Mouse (Mus musculus): ENCODE measurements around the gene Dpep2nb.
"Not testable (repeated sequence)": the region's sequence is repeated elsewhere in the genome, so short reads cannot be mapped to it uniquely, and the experiment has no call there.

Gene Dpep2nb

DNA sequence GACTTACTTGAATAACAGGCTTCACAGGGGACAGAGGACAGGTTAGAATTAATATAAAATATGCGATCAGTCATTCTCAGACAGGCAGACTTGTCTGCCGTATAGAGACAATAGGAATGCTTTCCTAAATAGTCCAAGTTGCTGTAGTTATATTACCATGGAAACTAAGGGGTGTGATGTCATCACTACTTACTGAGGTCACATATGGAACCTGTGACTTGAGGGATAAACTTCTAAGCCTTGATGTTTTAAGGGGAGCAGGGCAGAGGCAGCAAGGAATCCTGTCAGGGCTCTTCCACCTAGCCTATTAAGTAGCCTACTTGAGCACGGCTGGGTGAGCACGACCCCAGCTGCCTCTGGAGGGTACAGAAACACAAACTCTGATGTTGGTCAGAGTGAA, at the start of gene Dpep2nb:
Gene Dpep2nb, minus strand, starts transcription at position 101 of the 400 bp plus-strand sequence.
- no peak for DNase-seq (ENCODE audit: low spot score)

DNA sequence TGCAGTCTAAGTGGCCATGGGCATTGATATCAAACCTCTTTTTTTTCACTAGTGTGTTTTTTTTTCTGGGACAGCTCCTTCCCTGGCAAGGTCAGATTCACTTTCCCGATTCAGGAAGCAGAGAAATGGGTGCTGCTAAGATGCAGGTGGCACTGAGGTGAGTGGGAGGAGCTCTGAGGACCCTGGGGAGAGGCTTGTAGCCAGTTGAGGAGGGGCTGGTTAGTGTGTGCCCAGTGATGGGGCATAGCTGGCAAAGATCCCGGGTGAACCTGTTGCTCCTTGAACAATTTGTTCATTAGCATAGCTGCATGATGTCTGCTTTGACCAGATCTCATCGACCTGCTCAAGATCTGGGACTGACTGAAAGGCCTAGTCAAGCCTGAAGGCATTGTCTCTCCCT, 49.3 kb upstream of the Dpep2nb start:
- peak; percentile 46 for DNase-seq (ENCODE audit: low spot score)

DNA sequence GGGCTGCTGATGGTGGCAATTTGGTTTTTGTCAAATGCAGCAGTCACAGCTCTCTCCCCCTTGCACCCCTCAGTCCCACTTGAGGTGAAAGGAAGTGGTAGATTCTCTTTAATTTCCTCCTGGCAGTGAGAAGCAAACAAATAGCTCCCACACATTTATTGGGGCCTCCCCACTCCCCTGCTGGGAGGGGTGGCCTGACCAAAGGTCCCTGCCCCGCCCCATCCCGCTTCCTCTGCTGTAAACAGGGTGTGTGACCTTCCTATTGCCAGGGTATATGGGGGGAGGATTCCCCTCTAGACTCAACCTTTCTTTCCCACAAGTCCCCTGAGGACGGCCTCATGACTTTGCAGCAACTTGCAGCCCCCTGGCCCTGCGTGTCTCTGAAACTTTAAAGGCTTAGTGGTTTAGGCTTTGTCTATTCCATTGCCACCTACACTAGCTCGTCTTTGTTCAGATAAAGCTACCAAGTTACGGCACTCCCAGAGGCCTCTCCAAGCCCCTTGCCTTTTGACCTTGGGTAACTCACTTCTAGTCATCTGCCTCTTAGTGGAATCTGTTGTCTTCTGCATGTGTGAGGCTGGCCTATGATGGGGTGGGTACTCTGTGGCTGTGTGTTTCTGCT, 48.5 kb upstream of the Dpep2nb start:
- DNase-seq (ENCODE audit: low spot score), result no peak

DNA sequence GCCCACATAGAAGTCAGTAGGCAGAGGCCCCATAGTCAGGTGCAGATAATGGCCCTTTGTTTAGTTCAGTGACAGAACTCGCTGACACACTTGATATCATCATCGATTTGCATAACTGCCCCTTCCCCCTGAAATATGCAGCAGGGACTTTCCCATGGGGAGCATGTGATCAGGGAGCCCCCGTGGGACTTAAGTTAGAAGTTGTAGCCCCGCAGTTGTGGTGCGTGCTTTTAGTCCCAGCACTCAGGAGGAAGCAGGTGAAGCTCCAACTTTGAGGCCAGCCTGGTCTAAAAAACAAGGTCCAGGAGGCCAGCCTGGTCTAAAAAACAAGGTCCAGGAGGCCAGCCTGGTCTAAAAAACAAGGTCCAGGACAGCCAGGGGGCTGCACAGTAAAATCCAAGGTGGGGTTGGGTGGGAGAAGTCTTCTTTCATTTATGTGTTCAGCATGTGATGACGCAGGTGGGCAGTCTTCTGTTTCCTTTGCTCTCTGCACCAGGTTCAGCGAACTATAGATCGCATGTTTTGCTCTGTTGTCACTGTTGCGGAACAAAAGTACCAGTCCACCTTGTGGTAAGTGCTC, 46.8 kb upstream of the Dpep2nb start:
- DNase-seq (ENCODE audit: low spot score), result no peak

DNA sequence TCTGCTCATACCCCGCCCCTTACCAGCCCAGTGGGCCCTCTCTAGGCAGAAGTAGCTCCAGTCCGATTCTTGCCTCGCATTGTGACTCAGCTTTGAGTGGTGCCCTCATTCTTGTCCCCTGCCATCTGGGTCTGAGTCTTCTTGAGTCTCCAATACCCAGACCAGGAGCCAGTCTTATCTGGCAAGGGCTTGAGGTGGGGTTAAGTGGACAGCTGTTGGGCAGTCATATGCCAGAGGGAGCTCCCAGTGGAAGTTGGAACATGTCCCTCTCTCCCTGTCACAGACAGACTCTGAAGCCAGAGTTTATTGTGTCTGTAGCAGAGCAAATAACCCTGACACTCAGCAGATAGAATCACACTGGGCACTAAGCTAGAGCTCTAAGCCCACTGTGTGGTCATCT, 45.3 kb upstream of the Dpep2nb start:
- no peak for DNase-seq (ENCODE audit: low spot score)

DNA sequence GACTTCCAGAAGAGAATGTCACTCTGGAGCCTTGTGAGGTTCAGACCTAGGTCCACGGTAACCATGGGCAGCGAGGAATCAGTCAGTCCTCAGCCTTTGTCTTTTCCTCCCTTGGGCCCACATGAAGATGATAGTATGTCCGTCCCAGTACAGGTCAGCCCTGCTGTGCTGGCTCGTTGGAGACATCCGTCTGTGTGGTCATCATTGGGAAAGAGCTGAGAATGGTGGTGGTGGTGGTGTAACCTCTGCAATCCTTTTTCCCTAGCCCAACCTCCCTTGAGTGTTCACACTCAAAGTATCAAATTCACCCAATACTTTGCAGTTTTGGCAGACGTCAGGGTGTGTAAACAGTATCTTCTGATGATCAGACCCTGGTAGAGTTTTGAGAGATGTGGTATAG, 44.1 kb upstream of the Dpep2nb start:
- no peak for DNase-seq (ENCODE audit: low spot score)

DNA sequence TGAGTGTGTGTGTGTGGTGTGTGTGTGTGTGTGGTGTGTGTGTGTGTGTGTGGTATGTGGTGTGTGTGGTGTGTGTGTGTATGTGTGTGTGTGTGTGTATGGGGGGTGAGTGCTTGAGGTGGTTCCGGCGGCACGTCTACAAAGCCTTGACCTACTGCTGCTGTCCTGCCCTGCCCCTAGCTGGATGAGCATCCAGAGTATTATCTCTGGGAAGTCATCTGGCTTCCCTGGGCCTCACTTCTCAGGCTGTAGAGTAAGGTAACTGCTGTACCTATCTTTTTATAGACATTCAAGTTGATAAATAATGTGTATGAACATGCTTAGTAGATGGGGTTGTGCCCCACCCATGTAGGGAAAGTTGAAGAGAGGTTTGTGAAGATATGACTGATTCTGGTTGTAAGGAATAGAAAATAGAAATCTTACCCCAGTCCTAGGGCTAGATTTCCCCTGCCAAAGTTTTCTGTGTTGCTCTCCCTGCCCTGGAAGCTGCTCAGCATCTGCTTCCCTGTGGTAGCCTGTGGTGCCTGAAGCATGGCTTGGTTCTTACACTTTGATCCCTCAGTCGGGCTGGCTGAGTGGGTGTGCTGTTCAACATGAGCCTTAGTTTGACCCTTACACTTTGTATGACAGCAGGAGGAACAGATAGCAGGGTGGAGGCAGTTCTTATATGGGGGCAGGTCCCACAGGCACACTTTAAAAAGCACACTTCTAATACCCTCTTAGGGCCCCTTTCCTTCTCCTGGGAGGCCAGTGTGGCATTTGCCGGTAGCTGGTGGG, 42.3 kb upstream of the Dpep2nb start:
- DNase-seq (ENCODE audit: low spot score), result no peak

DNA sequence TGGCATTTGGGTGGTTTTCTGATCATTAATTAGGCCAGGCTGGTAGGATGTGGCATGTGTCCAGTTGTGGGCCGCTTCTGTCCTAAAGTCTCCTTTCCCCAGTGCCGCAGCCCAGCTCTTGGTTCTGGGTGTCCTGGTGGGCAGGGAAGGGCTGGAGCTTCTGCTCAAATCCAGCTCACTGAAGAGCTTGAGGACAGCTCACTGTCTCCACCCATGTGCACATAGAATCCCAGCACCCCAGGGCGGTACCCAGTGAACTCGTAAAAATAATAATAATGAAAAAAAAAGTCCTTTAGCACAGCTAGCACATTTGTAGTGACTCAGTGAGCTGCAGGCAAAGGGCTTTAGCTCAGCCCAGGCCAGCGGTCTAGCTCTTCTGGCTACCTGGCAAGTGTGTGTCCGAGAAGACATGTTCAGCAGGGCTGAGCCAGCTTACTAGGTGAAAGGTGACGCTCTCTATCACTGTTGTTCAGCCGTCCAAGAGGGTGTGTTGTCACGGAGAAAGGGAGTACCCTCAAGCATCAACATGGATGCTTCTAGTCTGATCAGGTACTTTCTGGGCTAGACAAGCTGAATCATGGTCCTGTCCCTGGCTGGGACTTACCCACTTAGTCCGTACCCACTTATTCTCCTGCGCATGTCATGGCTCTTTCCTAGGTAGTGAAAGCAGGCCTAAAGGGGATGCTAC, 41.2 kb upstream of the Dpep2nb start:
- DNase-seq (ENCODE audit: low spot score), result no peak

DNA sequence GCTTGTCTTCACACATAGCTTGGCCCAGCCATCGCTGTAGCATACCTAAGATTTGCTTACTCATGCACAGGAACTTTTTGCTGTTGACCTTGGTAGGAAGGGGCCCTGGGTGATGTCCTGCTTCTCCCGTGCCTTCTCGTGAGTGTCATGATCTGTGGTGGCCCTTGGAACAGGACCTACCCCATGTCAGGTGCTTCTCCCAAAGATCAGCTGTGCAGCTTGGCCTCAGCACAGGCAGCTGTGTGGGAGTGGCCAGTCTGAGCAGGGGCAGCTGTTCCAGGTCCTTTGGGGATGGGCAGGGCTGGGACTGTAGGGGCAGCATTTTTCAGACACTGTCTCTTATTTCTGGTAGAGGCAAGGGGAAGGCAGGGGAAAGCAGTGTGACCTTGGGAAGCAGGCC, 38.4 kb upstream of the Dpep2nb start:
- no peak for DNase-seq (ENCODE audit: low spot score)

DNA sequence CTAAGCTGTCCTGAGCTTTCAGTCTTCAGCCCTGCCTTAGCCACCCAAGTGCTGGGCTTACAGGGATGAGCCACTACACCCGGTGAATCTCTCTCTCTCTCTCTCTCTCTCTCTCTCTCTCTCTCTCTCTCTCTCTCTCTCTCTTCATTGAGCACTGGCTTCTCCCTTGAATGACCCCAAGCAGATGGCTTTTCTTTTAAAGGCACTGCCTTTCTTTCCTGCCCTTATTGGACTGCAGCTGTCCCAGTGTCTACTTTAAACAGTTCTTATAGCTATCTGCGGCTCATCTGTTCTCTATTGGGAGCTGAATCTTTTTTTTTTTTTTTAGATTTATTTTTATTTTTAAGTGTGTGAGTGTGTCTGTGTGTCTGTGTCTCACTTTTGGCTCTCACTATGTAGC, 37.3 kb upstream of the Dpep2nb start:
- DNase-seq (ENCODE audit: low spot score), result no peak

DNA sequence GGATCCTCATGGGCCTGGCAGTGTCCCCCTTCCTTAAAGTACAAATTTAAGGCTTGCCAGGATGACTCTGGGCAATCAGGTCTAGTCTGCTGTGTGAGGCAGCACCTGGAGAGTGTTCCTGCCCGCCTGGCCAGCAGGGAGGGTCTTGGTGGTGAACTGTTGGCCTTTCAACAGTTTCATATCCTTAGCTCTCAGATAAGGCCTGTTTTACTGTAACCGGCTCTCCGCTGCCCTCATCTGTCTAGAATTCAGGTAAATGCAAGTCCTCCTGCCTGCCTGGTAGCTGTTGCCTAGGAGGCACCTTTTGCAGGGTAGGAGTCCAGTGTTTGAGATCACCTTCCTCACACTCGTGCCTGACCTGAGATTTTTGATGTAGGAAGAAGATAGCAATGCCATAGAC, 34.4 kb upstream of the Dpep2nb start:
- DNase-seq (ENCODE audit: low spot score), result no peak

DNA sequence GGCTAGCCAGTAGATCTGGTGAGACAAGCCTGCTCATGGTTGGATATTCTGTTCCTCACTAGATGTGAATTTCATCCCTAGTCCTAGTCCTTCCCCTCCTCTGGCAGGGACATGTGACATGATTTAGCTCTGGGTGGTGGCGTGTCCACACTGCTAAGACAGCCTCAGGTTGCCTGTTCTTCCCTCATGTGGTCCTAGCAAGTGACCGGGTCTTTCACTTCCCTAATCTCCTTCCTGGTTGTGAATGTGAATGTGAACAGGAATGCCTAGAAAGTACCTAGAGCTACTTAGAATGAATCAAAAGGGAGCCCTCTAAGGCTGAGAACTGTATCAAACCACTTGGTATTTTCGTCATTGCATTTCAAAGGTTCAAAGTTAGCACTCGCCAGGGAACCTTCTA, 33.8 kb upstream of the Dpep2nb start:
- no peak for DNase-seq (ENCODE audit: low spot score)

DNA sequence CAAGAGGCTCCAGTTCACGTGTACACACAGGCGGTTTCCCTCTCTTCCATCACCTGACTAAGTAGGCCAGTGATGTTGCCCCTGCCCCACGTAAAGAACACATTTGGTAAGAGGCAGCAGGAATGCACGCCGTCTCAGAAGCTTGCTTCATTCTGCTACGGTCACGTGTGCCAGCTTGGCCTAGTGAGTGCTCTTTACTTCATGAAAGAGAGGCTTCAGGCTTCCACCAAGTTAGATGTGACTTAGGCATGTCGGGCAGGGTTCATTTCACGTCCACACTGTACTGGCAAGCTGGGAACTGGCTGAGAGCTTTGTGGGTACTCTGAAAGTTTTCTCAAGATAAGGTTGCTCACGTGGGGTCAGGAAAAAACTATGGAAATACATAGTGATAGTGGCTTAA, 32.9 kb upstream of the Dpep2nb start:
- DNase-seq (ENCODE audit: low spot score), result no peak

DNA sequence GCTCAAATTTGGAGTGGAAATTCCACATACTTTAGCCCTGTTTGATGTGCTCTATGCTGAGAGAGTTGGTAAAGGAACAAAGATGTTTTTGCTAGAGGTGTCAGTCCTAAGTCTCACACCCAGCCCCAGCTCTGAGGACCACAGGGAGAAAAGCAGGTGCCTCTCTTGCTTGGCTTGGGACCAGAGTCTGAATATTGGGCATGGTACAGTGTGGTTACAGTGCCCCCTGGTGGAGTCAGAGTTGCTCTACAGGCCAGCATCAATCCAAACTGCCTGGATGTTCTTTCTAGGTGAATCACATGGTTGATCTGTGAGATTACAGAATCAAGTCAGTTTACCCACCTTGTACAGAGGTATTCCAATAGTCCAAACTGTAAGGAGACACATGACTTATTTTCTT, 16.7 kb upstream of the Dpep2nb start:
- DNase-seq (ENCODE audit: low spot score), result peak; percentile 37

DNA sequence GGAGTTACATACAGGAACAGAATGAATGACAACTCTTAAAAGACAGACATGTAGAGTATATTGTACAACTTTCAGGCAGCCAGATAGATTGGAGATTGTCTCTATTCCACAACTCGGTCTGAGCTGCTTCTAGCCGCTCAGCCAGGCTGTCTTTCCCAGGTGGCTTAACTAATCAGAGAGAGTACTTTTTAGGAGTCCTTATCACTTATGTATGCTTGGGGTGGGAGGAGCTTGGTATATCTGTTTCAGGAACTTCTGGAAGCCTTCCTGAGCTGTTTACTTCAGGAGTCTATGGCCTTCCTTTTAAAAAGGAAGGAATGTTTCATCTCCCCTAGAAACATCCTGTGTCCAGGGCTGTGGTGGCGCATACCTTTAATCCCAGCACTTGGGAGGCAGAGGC, 12.3 kb upstream of the Dpep2nb start:
- no peak for DNase-seq (ENCODE audit: low spot score)

DNA sequence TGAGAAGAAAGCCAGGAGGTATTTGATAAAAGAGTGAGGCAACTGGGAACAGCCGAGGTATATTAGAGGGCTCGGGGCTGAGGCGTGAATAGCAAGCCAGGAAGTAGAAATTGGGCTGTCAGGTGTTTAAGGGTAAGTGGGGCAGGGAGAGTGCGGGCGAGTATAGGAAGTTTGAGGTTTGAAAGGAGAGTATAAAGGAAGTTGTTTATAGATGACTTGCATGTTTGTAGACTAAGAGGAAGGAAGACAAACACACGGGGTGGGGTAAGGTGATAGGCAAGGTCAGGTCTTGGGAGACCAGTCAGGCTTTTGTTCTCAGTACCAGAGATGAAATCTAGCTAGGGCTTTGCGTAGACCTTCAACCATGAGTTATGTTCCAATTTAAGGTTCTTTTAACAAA, 11.4 kb upstream of the Dpep2nb start:
- DNase-seq (ENCODE audit: low spot score), result no peak

DNA sequence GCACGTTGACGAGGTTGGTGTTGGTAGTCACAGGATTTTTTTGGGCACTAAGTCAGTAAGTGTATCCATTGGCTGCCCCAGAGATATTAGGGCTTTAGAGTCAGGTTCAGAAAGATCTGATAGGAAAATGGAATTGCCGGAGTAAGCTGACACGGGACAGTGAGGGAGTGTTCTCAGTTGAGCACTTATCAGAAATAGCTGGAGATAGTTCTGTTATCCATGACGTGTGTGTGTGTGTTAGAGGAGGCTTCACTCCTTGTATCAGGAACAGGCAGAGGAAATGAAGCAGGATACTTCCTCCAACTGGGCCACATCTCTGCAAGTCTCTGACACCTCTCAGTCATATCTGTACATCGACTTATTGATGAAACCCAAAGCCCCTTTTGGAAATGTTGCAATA, 10.5 kb upstream of the Dpep2nb start:
- DNase-seq (ENCODE audit: low spot score), result no peak

DNA sequence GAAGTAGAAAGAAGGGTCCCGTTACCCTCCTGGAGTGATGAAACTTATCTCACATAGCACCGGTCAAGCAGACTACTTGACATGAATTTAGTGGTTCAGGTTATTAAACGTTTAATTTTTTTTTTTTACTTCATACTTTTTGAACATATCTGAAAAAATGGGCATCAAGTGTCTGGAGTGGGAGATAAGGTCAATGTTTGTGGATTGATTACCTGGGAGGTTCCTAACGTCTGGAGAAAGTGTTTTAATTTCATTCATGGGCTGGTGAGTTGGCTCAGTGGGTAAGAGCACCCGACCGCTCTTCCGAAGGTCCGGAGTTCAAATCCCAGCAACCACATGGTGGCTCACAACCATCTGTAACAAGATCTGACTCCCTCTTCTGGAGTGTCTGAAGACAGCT, 6.4 kb upstream of the Dpep2nb start:
- DNase-seq (ENCODE audit: low spot score), result not testable (repeated sequence)

DNA sequence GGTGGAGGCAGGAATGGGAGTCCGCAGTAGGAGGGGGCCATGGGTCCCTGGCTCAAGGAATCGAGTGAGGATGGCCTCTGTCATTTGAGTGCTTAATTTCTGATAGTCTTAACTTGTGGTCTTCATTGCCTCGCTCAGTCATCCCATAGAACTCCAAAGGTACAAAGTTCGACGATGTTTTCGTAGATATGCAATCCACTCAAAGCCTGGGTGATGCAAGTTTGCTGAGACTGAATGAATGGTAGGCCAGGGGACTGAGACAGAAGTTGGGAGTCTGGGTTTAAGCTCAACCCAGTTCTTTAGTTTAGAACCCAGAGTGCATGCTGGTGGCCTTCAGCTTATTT, 5.8 kb upstream of the Dpep2nb start, which contains the start of gene Ddx28:
Gene Ddx28, minus strand, starts transcription at position 240 of the 344 bp plus-strand sequence.
- DNase-seq (ENCODE audit: low spot score), result no peak

DNA sequence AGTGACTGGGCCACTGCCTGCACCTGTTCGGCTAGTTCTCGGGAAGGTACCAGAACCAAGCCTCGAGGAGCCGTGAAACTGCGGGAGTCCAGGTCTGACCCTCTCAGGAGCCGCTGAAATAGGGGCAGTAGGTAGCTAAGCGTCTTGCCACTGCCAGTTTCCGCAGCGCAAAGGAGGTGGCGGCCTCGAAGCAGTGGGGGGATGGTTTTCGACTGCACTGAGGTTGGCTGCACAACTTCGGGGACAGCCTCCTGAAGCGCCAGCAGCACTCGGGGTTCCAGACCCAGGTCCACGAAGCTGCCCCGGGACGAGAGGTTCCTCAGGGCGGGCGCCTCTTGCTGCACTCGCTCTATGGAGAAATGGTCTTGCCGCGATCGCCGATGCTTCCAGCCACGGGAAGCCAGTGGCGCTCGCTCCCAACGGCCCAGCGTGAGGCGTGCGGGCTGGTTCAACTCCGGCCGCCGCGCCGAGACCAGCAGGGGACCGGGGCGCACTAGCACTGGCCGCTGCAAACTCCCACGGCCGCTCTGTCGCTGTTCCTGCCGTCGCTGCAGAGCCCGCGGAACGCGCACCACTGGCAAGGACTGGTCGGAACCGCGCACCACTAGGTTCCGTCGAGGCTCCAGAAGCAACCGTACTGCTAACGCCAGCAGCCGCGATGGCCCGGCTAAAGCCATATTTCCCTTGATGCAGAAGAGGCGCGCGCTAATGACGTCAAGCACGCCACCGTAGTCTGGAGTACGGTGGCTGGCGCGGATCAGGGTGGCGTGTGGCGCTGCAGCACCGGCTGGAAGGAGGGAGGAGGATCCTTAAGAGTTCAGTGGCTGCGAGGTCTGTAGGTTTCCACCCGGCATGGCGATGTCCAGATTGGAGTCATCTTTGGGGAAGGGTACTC, 5.2 kb upstream of the Dpep2nb start:
- DNase-seq (ENCODE audit: low spot score), result peak; percentile 90

DNA sequence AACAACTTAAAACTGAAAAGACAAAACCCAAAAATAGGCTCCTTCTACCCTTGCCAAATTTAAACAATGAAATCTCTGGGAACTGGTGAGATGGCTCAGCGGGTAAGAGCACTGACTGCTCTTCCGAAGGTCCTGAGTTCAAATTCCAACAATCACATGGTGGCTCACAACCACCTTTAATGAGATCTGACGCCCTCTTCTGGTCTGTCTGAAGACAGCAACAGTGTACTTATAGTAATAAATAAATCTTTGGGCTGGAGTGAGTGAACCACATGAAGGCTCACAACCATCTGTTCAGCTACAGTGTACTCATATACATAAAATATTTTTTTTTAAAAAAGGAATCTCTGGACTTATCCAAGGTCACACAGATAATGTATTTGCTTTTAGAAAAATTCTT, 2.1 kb upstream of the Dpep2nb start:
- not testable (repeated sequence) for DNase-seq (ENCODE audit: low spot score)

DNA sequence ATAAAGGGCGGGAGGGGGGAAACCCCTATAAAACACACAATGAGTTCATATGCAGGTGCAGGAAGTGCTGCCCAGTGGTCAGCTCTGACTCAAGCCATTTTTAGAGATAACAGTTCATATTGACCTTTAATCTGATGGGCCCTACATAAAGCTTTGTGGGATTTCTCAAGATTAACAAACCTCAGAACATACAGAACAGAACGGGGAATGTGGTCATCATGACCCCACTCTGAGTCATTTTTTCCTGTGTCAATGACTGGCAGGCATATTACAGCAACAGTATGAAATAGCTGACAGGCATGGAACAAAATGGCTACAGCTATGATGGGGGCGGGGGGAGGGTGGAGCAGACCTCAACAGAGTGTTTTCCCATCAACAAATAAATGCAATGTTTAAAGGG, 1.4 kb upstream of the Dpep2nb start:
- DNase-seq (ENCODE audit: low spot score), result no peak

Data from testis, postnatal 14 days (tissue).